Mouse (Mus musculus): ENCODE results near the gene Wdfy4.
A peak's percentile ranks its signal among the peaks of the same experiment; 100 is the strongest.

The Wdfy4 gene

GRCm38 (mm10) chr14:32984176-32984738 lies 201.1 kb downstream of the Wdfy4 start:
- no peak for DNase-seq (ENCODE audit: low spot score in 2 of 2)

GRCm38 (mm10) chr14:32970700-32971099 lies 214.6 kb downstream of the Wdfy4 start:
- no peak for DNase-seq (ENCODE audit: low spot score in 2 of 2)

- no peak for DNase-seq (ENCODE audit: low spot score in 2 of 2)
Observed at GRCm38 (mm10) chr14:32964742-32965141, 220.6 kb downstream of the Wdfy4 start.

GRCm38 (mm10) chr14:32960481-32960880 lies 224.8 kb downstream of the Wdfy4 start:
- DNase-seq (ENCODE audit: low spot score in 2 of 2), result peak; percentile 29 to 69

DNA sequence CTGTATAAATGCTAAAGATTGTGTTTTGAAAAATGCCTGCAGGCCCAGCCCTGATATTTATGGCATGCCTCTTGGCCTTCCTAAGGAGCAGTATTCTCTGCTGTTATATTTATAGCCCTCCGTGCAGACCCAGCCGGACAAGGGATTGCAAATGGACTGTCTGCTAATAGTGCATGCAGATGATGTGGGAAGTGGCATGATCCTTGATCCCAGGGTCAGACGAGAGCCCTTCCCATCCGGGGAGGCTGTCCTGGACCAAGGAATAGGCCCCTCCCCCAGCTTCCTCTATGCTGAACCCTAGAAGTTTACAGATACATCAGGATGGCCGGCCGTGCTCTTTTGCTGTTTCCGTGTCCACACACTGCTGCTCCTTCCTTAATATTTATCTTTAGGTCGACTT lies 226.6 kb downstream of the Wdfy4 start:
- no peak for DNase-seq (ENCODE audit: low spot score in 2 of 2)

DNA sequence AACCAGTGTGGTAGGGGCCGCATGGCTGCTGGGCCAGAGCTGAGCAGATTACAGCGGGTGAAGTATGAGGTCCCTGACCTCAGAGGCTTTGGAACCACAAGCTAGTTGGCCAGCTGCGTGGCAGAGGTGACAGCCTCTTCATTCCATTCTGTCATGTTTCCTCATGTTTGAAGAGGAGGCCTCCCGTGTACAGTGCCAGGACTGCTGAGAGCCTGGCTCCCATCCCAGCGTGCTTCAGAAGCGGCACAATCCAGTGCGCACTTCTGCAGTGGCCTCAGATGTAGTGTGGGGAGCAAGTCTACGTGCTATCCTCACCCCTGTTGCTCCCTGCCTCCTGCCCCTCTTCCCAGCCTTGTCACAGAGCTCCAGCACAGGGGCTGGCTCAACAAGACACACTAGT lies 228.8 kb downstream of the Wdfy4 start:
- no peak for DNase-seq (ENCODE audit: low spot score in 2 of 2)

DNA sequence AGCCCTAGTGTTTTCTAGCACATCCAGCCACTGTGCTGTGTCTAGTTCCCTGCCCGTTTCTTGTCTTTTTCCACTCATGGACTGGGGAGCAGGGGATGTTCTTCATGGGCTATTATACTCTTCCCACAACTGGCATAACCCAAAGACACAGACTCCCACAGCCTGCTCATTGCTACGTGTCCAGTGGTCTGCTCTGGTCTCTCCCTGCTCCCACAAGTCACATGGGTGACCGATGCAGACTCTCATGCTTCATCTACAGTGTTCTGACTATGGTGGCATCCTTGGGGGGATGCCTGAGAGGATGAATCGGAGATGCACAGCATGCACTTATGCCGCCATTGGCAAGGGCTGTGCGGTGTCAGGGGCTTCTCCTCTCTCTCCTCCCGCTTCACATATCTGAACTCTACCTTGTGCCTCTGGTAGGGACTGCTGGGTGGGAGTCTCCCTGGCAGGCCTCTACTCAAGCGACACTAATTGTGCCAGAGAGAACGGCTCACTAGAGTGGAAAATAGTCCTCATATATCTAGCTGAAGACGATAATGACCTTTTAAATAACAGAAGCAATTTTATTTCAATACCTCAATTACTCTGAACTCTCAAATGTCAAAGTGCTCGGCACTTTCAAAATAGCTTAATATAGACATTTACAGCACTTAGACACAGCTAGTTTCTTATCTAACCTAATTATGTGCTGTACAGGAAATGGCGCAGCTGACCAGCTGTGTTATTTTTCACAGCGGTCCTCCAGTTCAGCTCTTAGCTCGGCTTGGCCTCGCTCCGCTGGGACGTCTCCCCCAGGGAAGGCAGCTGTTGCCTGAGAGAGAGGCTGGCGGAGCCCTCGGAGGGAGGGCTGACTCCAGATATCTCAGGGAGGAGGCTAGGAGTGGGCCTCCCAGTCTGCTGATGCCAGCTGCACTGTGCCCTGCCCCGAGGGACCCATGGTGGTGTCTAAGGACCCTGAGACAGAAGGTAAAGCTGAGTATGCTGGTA lies 234.7 kb downstream of the Wdfy4 start:
- DNase-seq (ENCODE audit: low spot score in 2 of 2), result peak in 1 of 2 experiments; percentile 16

- DNase-seq (ENCODE audit: low spot score in 2 of 2), result peak; percentile 17 to 32
Observed at GRCm38 (mm10) chr14:32947512-32947911, 237.8 kb downstream of the Wdfy4 start.

DNA sequence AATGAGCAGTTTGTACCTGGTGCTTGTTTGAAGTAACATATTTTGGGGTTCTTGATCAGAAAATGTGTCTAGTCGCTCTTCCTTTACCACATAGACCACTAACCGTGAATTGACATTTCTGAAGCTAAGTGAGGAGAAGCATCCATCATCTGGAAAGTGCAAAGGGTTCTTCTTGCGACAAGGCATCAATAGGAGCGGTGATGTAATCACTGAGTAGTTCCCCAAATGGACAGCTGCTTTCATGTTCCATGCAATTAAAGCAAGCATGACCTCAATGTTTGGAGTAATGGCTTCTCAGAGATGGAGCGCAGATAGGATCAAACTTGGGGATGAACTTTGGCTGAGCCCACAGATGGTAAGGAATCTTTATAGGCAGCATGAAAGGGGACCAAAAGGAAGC lies 246.1 kb downstream of the Wdfy4 start:
- no peak for DNase-seq (ENCODE audit: low spot score in 2 of 2)

DNA sequence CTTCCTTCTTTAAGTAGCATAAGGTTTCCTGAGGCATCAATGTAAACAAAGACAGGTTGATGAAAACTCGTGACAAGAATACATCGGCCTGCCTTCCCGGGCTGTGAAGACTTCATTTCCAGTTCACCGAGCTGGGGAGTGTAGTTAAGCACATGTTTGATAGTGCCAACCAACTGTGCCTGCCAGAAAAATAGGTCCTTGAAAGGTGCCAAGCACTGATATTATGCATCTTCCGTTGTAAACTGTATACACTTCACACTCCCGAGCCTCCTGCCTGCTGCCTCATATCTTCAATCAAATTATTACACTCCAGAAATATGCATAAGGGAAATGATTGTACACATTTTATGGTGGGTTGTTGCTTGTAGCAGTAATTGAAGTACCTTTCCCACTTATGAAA lies 251.2 kb downstream of the Wdfy4 start:
- no peak for DNase-seq (ENCODE audit: low spot score in 2 of 2)

- DNase-seq (ENCODE audit: low spot score in 2 of 2), result no peak
Observed at GRCm38 (mm10) chr14:32932220-32932619, 253.1 kb downstream of the Wdfy4 start.

DNA sequence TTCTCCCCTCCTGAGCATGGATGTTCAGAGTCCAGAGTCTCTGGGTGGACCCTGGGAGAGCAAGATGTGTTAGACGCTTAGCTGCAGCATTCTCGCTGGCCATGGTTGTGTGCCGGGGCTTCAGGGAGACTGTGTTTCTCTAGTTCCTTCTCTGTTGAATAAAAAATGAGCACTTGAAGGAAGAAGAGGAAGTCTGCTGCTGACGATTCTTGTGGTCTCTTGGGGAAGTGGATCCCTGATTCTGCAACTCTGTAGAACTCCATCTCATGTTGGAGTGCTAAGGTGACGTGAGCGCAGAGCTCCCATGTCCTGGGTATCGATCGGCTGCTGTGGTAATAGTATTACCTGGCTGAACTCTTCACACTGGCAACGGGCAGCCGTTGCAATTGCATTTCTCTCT lies 253.6 kb downstream of the Wdfy4 start:
- DNase-seq (ENCODE audit: low spot score in 2 of 2), result no peak

GRCm38 (mm10) chr14:32923871-32924270 lies 261.4 kb downstream of the Wdfy4 start:
- no peak for DNase-seq (ENCODE audit: low spot score in 2 of 2)

GRCm38 (mm10) chr14:32917919-32918318 lies 267.4 kb downstream of the Wdfy4 start:
- DNase-seq (ENCODE audit: low spot score in 2 of 2), result no peak

DNA sequence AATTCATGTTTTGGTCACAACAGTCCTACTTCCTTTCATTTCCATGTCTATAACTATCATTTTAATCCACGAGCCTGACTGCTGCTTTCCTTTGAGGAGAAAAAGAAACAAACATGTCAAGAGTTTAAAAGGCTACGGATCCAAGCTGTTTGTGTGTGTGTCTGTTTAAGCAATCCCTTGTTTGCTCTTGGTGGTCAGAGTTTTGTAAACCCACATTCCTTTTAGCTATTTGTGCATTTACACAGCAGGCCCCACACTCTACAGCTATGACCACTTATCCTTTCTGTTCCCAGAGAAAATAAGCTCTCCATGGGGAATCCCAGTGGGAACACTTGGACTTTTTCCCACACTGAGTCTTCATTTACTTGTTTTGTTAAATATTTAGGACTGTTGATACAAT lies 269.9 kb downstream of the Wdfy4 start:
- no peak for DNase-seq (ENCODE audit: low spot score in 2 of 2)

GRCm38 (mm10) chr14:32911187-32911586 lies 274.1 kb downstream of the Wdfy4 start:
- no peak for DNase-seq (ENCODE audit: low spot score in 2 of 2)

Measured in frontal cortex, postnatal 10 days (tissue).